Mouse (Mus musculus) kidney, embryonic 15.5 days (tissue): ENCODE measurements around the gene 1700061G19Rik. TPM values are rescaled to one million over a fixed set of nuclear protein-coding genes. Genes with fewer than 3 reads are reported as not detected.

ENCODE experiments used
- ATAC-seq: fragments of 200-750 bp; cut with Nextera tagmentation; replicated peaks from 2 replicates; pipeline ENCODE4 v1.8.0; 2017; ENCODE audit warnings: moderate TSS enrichment; ENCODE audit not compliant: low FRiP score
- H3K27ac ChIP-seq: fragments of 300-500 bp; sonication (generic); 2 replicates; pipeline ENCODE4 v1.5.1; 2015; ENCODE audit warnings: mild to moderate bottlenecking, inconsistent platforms
- H3K27me3 ChIP-seq: fragments of 300-500 bp; sonication (generic); 2 replicates; pipeline ENCODE4 v1.6.1; 2015; ENCODE audit warnings: inconsistent platforms
- H3K36me3 ChIP-seq: fragments of 300-500 bp; sonication (generic); 2 replicates; pipeline ENCODE4 v1.6.1; 2015; ENCODE audit warnings: inconsistent platforms
- H3K4me1 ChIP-seq: fragments of 300-500 bp; sonication (generic); 2 replicates; pipeline ENCODE4 v1.6.1; 2015; ENCODE audit warnings: inconsistent platforms
- H3K4me2 ChIP-seq: fragments of 300-500 bp; sonication (generic); 2 replicates; pipeline ENCODE4 v1.6.1; 2015; ENCODE audit warnings: moderate library complexity, mild to moderate bottlenecking, inconsistent platforms
- H3K4me3 ChIP-seq: fragments of 300-500 bp; sonication (generic); replicated peaks from 2 replicates; pipeline ENCODE4 v1.5.1; 2015; ENCODE audit warnings: mild to moderate bottlenecking, inconsistent platforms
- H3K9ac ChIP-seq: fragments of 300-500 bp; sonication (generic); 2 replicates; pipeline ENCODE4 v1.6.1; 2015; ENCODE audit warnings: mild to moderate bottlenecking, inconsistent platforms
- H3K9me3 ChIP-seq: fragments of 300-500 bp; sonication (generic); replicated peaks from 2 replicates; pipeline ENCODE4 v1.6.1; 2016; ENCODE audit warnings: inconsistent platforms
- WGBS: fragments of 180-500 bp; shearing (Covaris S2); methylation state at CpG from one replicate; pipeline ENCODE4 v1.1.7; 2015; ENCODE audit warnings: mixed read lengths; 5-methylcytosine and 5-hydroxymethylcytosine counted together
- polyA plus RNA-seq: library from polyadenylated mRNA; unstranded; fragments of >200 nt; fragmentation: Nextera tagmentation; extraction: Ambion mirVana; gene quantifications from 2 replicates; pipeline ENCODE4 v1.2.1, GENCODE M21; 2015

Gene 1700061G19Rik
- polyA plus RNA-seq, 1 experiment from 2014 or later = 0.27 TPM

DNA sequence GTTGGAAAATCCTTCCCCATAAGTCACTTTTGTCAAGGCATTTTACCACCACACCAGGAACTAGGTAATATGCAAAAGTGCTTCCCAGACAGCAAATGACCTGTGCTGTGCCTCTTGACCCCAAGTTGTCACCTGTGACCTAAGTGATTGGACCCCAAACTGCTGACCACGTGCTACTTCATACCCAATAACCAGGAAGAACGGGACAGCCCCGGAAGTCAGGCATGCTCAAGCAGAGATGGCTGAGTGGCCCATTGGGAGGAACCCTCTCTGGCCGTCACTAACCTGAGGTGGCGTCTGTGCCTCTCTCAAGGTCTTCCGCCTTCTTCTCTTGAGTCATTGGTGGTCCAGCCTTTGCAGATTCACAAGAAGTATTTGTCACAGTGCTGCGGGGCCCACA is 2.8 kb upstream of the 1700061G19Rik start:
- Histone ChIP-seq H3K9ac (no peak overlapping the region), H3K4me1 (no peaks in the 10 kb centered on the region), H3K36me3 (no peaks in the 10 kb centered on the region), H3K4me3 (no peak overlapping the region), H3K27me3 (no peaks in the 10 kb centered on the region), H3K27ac (no peak overlapping the region), H3K4me2 (no peak overlapping the region), H3K9me3 (no peaks in the 10 kb centered on the region)
- 75% methylated on average over 7 of the region's 7 CpGs for WGBS
- ATAC-seq = no peak

DNA sequence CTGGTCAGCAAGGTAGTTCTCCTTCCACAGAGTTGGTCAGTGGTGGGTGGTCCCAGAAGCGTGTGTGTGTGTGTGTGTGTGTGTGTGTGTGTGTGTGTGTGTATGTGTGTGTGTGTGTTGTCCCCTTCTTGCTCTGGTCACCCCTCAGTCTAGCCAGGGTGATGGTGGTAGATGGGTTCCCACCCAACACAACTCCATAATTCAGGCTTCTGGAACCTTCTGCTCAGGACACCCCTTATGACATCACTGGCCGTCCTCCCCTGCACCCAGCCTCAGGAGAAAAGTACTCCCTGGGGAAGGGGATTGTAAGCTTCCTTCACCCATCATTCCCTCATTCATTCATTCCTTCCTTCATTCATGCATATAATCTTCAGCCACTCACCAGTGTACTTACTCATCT is 1.0 kb upstream of the 1700061G19Rik start, which contains the start of gene Acsbg2:
TSS of gene Acsbg2 (minus strand) at position 211 of the 400 bp plus-strand sequence.
- no peak within 1 kb of the TSS for H3K9ac ChIP-seq
- H3K4me1 ChIP-seq = no peaks in the 10 kb centered on the region
- H3K4me2 ChIP-seq = no peak within 1 kb of the TSS
- WGBS = 88% methylated on average over 2 of the region's 2 CpGs
- no peaks in the 10 kb centered on the region for H3K27me3 ChIP-seq
- no peak within 1 kb of the TSS for H3K27ac ChIP-seq
- H3K4me3 ChIP-seq = no peak within 1 kb of the TSS
- ATAC-seq = no peak
- no peaks in the 10 kb centered on the region for H3K9me3 ChIP-seq
- H3K36me3 ChIP-seq = no peaks in the 10 kb centered on the region

DNA sequence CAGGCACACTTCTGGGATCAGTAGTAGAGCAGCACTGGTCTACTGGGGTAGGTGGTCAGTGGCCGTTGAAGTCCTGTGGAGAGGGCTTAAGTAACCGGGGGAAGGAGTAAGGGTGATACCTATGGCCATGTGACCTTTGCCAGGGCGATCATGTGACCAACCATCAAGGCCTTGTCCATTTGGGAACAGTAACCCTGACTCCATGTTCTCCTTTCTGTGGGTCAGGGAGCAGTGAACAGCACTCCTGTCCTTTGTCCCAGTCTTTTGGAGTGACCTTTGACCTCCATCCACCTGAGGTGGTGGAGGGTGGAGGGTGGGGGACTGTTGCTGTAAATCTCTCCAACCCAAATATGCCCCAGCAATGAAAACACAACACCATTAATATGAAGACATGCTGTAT is 1.2 kb downstream of the 1700061G19Rik start:
- H3K4me2 ChIP-seq = no peak overlapping the region
- no peak overlapping the region for H3K4me3 ChIP-seq
- no peaks in the 10 kb centered on the region for H3K4me1 ChIP-seq
- 82% methylated on average over 3 of the region's 3 CpGs for WGBS
- H3K27me3 ChIP-seq = no peaks in the 10 kb centered on the region
- no peak overlapping the region for H3K9ac ChIP-seq
- ATAC-seq = no peak
- no peaks in the 10 kb centered on the region for H3K9me3 ChIP-seq
- no peaks in the 10 kb centered on the region for H3K36me3 ChIP-seq
- H3K27ac ChIP-seq = no peak overlapping the region

DNA sequence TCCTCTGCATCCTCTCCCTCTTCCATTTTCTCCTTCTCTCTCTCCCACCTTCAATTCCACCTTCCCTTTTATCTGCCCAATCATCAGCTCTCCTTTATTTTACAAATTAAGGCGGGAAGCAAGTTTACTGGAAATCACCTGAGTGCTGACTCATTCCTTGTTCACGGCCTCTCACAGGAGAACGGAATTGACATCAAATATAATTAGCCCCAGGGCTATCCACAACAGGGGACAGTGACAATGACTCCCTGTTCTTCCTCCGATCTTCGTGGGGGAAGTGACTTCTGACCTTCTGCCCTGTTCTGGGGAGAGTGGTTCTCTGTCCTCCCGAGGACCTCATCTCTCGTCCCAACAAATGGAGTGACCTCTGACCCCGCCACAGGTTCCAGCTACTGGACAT is 1.7 kb downstream of the 1700061G19Rik start:
- Histone ChIP-seq H3K4me1 (no peaks in the 10 kb centered on the region), H3K27me3 (no peaks in the 10 kb centered on the region), H3K9ac (no peak overlapping the region), H3K27ac (no peak overlapping the region), H3K4me2 (no peak overlapping the region), H3K36me3 (no peaks in the 10 kb centered on the region), H3K9me3 (no peaks in the 10 kb centered on the region), H3K4me3 (no peak overlapping the region)
- 54% methylated on average over 8 of the region's 8 CpGs for WGBS
- ATAC-seq = no peak

DNA sequence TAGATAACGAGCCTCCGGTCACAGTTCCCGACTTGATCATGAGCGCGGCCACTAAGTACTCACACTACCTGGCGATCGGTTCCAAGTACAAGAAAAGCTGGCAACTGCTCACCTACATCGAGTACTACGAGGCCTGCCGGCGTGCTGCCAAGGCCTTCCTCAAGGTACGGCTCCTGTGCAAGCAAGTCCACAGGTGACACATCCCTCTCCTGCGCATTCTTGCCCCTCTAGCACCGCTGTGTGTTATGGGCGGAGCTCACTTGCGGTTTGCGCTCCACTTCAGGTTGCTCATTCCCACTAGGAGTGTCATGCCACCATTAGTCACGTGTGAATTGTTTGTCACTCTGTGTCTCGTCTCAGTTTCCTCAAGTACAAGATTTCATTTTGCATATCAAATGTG is 2.1 kb downstream of the 1700061G19Rik start:
- no peak overlapping the region for H3K4me2 ChIP-seq
- H3K4me3 ChIP-seq = no peak overlapping the region
- no peaks in the 10 kb centered on the region for H3K4me1 ChIP-seq
- no peak for ATAC-seq
- no peak overlapping the region for H3K27ac ChIP-seq
- H3K9ac ChIP-seq = no peak overlapping the region
- no peaks in the 10 kb centered on the region for H3K27me3 ChIP-seq
- WGBS = 89% methylated on average over 19 of the region's 19 CpGs
- no peaks in the 10 kb centered on the region for H3K36me3 ChIP-seq
- no peaks in the 10 kb centered on the region for H3K9me3 ChIP-seq

DNA sequence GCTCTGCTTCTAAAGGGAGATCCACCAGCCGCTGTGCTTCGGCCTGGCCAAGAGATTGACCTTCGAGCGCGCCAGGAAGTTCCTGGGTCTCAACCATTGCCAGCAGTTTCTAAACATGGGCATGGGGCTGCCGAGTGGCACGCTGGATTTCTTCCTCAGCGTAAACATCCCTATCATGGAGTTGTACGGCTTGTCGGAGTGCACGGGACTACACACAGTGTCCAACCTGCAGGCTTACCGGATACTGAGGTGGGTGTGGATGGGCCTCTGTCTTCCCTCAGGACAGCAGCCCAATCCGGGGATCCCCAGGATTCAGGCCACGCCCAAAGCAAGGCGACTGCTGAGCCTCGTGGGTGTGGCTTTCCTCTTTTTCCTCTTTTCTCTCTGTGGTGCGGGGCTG is 8.3 kb downstream of the 1700061G19Rik start:
- ATAC-seq = no peak
- peak overlapping the region; percentile 35 for H3K4me2 ChIP-seq

DNA sequence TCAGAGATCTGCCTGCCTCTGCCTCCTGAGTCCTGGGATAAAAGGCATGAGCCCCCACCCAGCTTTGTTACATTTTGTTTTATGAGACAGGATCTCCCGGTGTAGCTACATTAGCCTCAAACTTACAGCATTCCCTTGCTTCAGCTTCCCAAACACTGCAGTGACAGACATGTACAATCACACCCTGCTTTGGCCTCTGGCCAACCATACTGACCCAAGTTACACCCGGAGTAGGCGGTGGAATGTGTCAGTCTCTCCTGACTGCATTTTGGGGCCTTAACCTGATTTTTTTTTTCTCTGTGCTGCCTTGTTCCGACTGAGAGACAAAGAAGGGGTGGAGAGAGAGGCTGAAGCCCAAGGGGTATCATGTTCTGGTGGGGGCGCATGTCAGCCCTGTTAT is 9.1 kb downstream of the 1700061G19Rik start:
- Histone ChIP-seq H3K4me2 (no peak overlapping the region), H3K27me3 (no peaks in the 10 kb centered on the region), H3K9me3 (no peaks in the 10 kb centered on the region), H3K4me1 (0 out of 2 replicates have a peak, but pooled peaks cover 3% of the 10 kb centered on the region), H3K4me3 (no peak overlapping the region), H3K27ac (no peak overlapping the region), H3K36me3 (peaks cover 10% of the 10 kb centered on the region; the same call in 1 of the 2 replicates), H3K9ac (no peak overlapping the region)
- 62% methylated on average over 5 of the region's 5 CpGs for WGBS
- no peak for ATAC-seq

More for the DNA sequence above, 8.3 kb downstream of the 1700061G19Rik start:
- WGBS = 54% methylated on average over 17 of the region's 17 CpGs
- H3K4me3 ChIP-seq = 0 out of 2 replicates have a peak overlapping the region, but pooled peaks have one; percentile 9
- no peaks in the 10 kb centered on the region for H3K27me3 ChIP-seq
- no peak overlapping the region for H3K9ac ChIP-seq
- 0 out of 2 replicates have a peak, but pooled peaks cover 3% of the 10 kb centered on the region for H3K4me1 ChIP-seq
- H3K9me3 ChIP-seq = no peaks in the 10 kb centered on the region
- H3K27ac ChIP-seq = no peak overlapping the region
- peaks cover 3% of the 10 kb centered on the region; the same call in 1 of the 2 replicates for H3K36me3 ChIP-seq

DNA sequence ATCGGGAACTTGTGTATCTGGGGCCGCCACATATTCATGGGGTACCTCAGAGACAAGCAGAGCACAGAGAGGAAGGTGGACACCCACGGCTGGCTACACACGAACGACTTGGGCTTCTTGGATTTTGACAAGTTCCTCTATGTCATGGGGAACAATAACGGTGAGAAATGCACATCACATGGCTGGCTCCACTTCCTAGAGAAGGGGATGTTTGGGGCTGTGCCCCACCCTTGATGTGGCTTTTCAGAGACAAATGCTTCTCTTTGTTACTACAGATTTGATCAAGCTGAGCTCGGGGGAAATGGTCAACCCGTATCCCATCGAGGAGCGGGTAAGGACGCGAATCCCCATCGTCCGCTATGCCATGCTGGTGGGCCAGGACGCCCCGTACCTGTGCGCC is 9.5 kb downstream of the 1700061G19Rik start:
- no peaks in the 10 kb centered on the region for H3K27me3 ChIP-seq
- no peak for ATAC-seq
- 88% methylated on average over 17 of the region's 17 CpGs for WGBS
- H3K9me3 ChIP-seq = no peaks in the 10 kb centered on the region
- no peak overlapping the region for H3K27ac ChIP-seq
- H3K36me3 ChIP-seq = peaks cover 15% of the 10 kb centered on the region; the same call in 1 of the 2 replicates
- no peak overlapping the region for H3K9ac ChIP-seq
- H3K4me2 ChIP-seq = no peak overlapping the region
- H3K4me1 ChIP-seq = 0 out of 2 replicates have a peak, but pooled peaks cover 3% of the 10 kb centered on the region
- no peak overlapping the region for H3K4me3 ChIP-seq

DNA sequence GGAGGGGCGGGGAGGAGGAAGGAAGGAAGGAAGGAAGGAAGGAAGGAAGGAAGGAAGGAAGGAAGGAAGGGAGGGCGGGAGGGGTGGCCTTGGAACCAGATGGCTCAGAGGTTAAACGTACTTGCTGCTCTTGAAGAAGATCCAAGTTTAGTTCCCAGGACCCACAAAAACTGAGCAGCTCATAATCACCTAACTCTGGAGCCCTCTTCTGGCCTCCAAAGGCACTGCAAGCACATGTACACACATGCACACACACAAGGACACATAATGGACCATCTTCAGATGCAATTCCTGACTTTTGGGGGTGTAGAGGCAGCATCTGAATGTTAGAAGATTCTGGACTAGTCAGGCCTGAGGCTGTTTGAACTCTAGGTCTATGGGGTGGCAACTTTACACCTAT is 12.8 kb downstream of the 1700061G19Rik start:
- H3K4me1 ChIP-seq = 0 out of 2 replicates have a peak, but pooled peaks cover 3% of the 10 kb centered on the region
- H3K9ac ChIP-seq = no peak overlapping the region
- no peaks in the 10 kb centered on the region for H3K27me3 ChIP-seq
- no peak overlapping the region for H3K4me2 ChIP-seq
- 94% methylated on average over 2 of the region's 3 CpGs for WGBS
- no peak for ATAC-seq
- H3K4me3 ChIP-seq = no peak overlapping the region
- H3K36me3 ChIP-seq = peaks cover 45% of the 10 kb centered on the region
- H3K27ac ChIP-seq = no peak overlapping the region
- no peaks in the 10 kb centered on the region for H3K9me3 ChIP-seq

DNA sequence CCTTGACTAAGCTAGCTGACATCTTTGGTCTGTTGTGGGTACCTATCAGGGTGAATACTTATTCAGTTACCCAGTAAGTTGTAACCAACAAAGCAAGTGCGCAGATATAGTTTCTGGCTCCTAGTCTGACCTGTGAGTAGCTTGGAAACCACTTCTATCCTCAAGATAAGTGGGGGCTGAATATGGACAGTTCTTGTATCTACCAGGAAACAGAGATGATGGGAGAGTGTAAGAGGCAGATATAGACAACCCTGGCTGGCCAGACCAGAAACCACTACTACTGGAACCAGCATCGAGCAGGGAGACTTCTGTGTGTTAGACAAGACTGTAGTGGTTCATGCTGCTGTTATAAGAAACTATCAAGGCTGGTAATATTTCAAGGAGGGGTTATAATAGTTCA is 14.7 kb downstream of the 1700061G19Rik start:
- no peak for ATAC-seq
- peaks cover 64% of the 10 kb centered on the region for H3K36me3 ChIP-seq
- H3K27me3 ChIP-seq = no peaks in the 10 kb centered on the region
- H3K4me2 ChIP-seq = no peak overlapping the region
- no peaks in the 10 kb centered on the region for H3K4me1 ChIP-seq
- H3K9me3 ChIP-seq = no peaks in the 10 kb centered on the region
- H3K27ac ChIP-seq = no peak overlapping the region
- no peak overlapping the region for H3K4me3 ChIP-seq
- WGBS = 95% methylated on average over 2 of the region's 2 CpGs
- no peak overlapping the region for H3K9ac ChIP-seq

DNA sequence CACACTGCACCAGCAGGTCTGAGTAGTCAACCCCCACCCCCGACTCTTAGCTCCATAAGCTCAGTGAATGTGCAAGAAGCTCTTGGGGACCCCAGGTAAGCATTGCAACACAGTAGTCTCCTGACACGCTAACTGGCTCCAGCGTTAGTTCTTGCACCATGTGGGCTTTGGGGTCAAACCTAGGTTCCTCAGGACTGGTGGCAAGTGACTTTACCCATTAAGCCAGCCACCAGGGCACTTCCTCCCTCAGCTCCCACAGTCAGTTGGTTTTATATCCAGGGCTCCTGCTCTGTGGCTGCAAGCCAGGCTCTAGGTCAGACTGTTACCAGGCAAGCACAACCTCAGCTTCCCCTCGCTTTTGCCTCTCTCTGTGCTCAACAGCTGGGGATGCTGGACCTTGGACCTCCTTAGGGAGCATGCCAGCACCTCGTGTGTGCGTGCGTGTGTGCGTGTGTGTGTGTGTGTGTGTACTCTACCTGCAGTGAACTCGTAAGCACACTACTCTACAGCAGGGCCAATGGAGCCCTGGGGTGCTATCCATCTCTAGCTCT is 20.2 kb downstream of the 1700061G19Rik start:
- no peak for ATAC-seq
- Histone ChIP-seq H3K4me2 (no peak overlapping the region), H3K4me1 (no peaks in the 10 kb centered on the region), H3K27ac (no peak overlapping the region), H3K27me3 (no peaks in the 10 kb centered on the region), H3K9ac (no peak overlapping the region), H3K9me3 (no peaks in the 10 kb centered on the region), H3K36me3 (peaks cover 100% of the 10 kb centered on the region), H3K4me3 (no peak overlapping the region)
- 92% methylated on average over 9 of the region's 9 CpGs for WGBS

DNA sequence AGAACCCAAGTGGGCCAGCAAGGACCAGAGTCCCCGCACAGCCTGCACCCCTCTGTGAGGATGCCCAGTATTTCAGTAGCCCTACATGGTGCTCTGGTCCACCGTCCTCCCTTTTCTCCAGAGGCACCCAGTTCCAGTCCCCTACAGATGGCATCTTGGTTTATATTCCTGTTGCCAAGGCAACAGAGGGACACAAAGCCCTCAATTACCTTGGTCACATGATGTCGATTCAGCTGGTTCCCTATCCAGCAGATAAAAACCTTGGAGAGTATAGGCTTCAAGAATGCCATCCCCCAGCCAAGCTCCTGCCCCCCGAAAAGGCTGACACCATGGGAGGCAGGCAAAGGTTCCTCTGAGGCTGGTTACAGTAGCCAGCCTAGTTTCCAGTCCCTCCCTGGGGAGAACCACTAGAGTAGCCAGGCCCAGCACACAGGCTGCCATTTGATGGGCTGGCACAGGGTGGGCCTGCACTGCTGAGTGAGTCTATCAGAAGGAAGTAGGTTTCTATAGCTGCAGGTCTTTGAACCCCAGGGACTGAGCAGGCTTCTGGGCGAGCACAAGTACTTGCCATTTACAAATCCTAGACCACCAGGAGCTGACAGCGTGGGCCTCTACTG is 21.3 kb downstream of the 1700061G19Rik start:
- H3K4me2 ChIP-seq = no peak overlapping the region
- H3K9me3 ChIP-seq = no peaks in the 10 kb centered on the region
- WGBS = 87% methylated on average over 6 of the region's 6 CpGs
- no peak overlapping the region for H3K4me3 ChIP-seq
- no peak overlapping the region for H3K27ac ChIP-seq
- H3K36me3 ChIP-seq = peaks cover 100% of the 10 kb centered on the region
- no peak for ATAC-seq
- H3K9ac ChIP-seq = no peak overlapping the region
- no peaks in the 10 kb centered on the region for H3K27me3 ChIP-seq
- no peaks in the 10 kb centered on the region for H3K4me1 ChIP-seq
